Mouse (Mus musculus) midbrain, embryonic 10.5 days (tissue): ENCODE measurements around the gene 1700109H08Rik. TPM values are rescaled to one million over a fixed set of nuclear protein-coding genes. Genes with fewer than 3 reads are reported as not detected.

Experiments used
- DNase-seq: peaks from one replicate; pipeline ENCODE4 v3.0.0-alpha.2; 2017; ENCODE audit warnings: low spot score
- H3K27ac ChIP-seq: fragments of 300-500 bp; sonication (generic); replicated peaks from 2 replicates; pipeline ENCODE4 v1.5.1; 2016; ENCODE audit warnings: mild to moderate bottlenecking
- H3K27me3 ChIP-seq: fragments of 300-500 bp; sonication (generic); 2 replicates; pipeline ENCODE4 v1.6.1; 2016; ENCODE audit warnings: low read depth, mild to moderate bottlenecking; ENCODE audit not compliant: poor library complexity, severe bottlenecking
- H3K36me3 ChIP-seq: fragments of 300-500 bp; sonication (generic); 2 replicates; pipeline ENCODE4 v1.6.1; 2016; ENCODE audit warnings: mild to moderate bottlenecking, moderate library complexity
- H3K4me1 ChIP-seq: fragments of 300-500 bp; sonication (generic); 2 replicates; pipeline ENCODE4 v1.6.1; 2016
- H3K4me3 ChIP-seq: fragments of 300-500 bp; sonication (generic); 2 replicates; pipeline ENCODE4 v1.5.1; 2016; ENCODE audit warnings: mild to moderate bottlenecking, moderate library complexity
- H3K9me3 ChIP-seq: fragments of 300-500 bp; sonication (generic); replicated peaks from 2 replicates; pipeline ENCODE4 v1.6.1; 2016; ENCODE audit warnings: mild to moderate bottlenecking
- WGBS: fragments of 180-500 bp; shearing (Covaris S2); methylation state at CpG from one replicate; pipeline ENCODE4 v1.1.7; 2016; 5-methylcytosine and 5-hydroxymethylcytosine counted together
- polyA plus RNA-seq: library from polyadenylated mRNA; unstranded; fragments of >200 nt; fragmentation: Nextera tagmentation; extraction: Ambion mirVana; gene quantifications from 2 replicates; pipeline ENCODE4 v1.2.1, GENCODE M21; 2016

The 1700109H08Rik gene
- polyA plus RNA-seq, 1 experiment from 2014 or later, result 3.0 TPM

DNA sequence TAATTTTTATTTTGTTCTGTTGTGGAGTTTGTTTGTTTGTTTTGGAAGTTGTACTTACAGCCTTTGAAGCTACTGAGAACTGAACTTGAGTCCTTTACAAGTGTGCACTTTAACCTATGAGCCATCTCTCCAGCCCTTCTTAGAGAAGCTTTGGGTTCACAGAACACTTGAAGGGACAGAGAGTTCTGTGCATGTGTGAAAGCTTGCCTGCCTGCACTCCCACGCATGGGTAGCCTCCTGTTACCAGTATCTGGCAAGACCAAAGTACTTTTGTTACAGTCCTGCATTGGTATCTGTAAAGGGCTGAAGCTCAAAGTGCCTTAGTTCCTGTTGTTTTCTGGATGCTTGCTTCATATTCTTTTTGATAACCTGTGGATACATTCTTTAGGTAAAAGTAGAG is 25.1 kb upstream of the 1700109H08Rik start:
- Histone ChIP-seq H3K9me3 (no peaks in the 10 kb centered on the region; the same call in 1 of the 2 replicates), H3K27me3 (no peaks in the 10 kb centered on the region), H3K27ac (no peak overlapping the region), H3K36me3 (peaks cover 32% of the 10 kb centered on the region), H3K4me1 (peaks cover 19% of the 10 kb centered on the region), H3K4me3 (no peak overlapping the region)
- no peak for DNase-seq
- 94% methylated on average over 1 of the region's 1 CpGs for WGBS

DNA sequence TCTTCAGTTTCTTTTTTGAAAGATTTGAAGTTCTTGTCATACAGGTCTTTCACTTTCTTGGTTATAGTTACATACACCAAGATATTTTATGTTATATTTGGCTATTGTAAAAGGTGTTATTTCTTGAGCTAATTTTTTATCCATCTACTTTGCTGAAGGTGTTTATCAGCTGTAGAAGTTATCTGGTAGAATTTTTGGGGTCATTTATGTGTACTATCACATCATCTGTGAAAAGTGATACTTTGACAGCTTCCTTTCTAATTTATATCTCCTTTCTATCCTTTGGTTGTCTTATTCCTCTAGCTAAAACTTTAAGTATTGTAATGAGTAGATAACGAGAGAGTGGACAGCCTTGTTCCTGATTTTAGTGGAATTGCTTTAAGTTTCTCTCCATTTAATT is 19.9 kb upstream of the 1700109H08Rik start:
- Histone ChIP-seq H3K4me3 (no peak overlapping the region), H3K27me3 (no peaks in the 10 kb centered on the region), H3K27ac (no peak overlapping the region), H3K36me3 (peaks cover 46% of the 10 kb centered on the region), H3K4me1 (no peaks in the 10 kb centered on the region), H3K9me3 (no peaks in the 10 kb centered on the region; the same call in 1 of the 2 replicates)
- no peak for DNase-seq
- WGBS, result 90% methylated on average over 1 of the region's 1 CpGs

DNA sequence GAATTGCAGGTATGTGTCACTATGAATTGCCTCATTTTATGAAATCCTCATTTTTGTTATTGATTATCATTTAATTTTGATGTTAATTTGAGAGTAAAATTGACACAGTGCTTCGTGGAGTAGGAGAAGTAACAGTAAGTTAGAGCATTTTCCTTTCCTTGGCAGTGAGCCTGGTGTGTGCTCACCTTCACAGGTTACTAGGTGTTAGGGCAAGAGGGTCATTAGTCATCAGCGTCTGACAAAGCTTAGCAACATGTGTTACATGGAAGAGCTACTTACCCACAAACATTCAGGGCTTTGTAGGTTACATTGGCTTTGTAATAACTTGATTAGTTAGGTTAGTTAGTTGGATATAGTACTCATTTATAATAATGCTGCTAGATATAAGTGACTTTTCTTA is 17.2 kb upstream of the 1700109H08Rik start:
- H3K9me3 ChIP-seq, result no peaks in the 10 kb centered on the region; the same call in 1 of the 2 replicates
- no peak overlapping the region for H3K4me3 ChIP-seq
- no peak for DNase-seq
- peaks cover 54% of the 10 kb centered on the region for H3K36me3 ChIP-seq
- H3K27me3 ChIP-seq, result no peaks in the 10 kb centered on the region
- WGBS, result 94% methylated on average over 2 of the region's 2 CpGs
- H3K27ac ChIP-seq, result no peak overlapping the region
- no peaks in the 10 kb centered on the region for H3K4me1 ChIP-seq

DNA sequence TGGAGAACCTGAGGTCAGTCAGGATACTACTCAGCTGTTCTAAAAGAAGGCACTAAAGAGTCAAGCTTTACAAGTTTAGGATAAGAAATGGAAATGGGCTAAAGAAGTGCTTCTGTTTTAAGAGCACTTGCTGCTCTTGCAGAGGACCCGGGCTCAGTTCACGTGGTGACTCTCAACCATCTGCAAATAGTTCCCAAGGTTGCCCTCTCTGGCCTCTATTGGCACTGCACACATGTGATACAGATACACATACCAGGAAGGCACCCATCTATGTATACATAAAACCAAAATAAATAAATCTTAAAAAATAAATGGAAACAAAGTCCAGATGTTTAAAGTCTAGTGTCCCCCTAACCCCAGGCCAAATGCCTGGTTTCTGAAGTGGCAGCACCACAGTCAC is 3.5 kb downstream of the 1700109H08Rik start:
- Histone ChIP-seq H3K27ac (no peak overlapping the region), H3K4me1 (no peaks in the 10 kb centered on the region), H3K36me3 (peaks cover 100% of the 10 kb centered on the region), H3K27me3 (no peaks in the 10 kb centered on the region), H3K9me3 (peaks cover 6% of the 10 kb centered on the region), H3K4me3 (no peak overlapping the region)
- WGBS, result 94% methylated on average over 2 of the region's 2 CpGs
- DNase-seq, result no peak

DNA sequence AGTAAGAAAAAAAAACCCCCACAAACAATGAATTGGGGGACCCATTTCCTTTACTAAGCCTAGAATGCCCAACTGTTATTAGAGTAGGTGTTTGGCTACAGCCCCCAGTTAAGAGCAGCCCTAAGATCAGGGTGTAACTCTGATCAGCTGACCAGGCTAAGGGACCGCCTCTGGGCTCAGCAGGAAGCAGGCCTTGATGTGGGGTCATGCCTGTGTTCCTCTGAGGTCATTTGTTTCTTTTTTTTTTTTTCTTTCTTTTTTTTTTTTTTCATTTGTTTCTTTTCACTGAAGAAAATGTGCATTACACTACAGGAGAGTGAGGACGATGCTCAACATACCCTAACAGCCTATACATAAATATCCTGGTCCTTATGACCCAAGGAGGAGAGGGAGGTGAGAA is 6.6 kb downstream of the 1700109H08Rik start:
- no peak overlapping the region for H3K27ac ChIP-seq
- DNase-seq, result no peak
- H3K9me3 ChIP-seq, result peaks cover 6% of the 10 kb centered on the region
- 97% methylated on average over 2 of the region's 2 CpGs for WGBS
- no peak overlapping the region for H3K4me3 ChIP-seq
- H3K27me3 ChIP-seq, result no peaks in the 10 kb centered on the region
- H3K36me3 ChIP-seq, result peaks cover 100% of the 10 kb centered on the region
- H3K4me1 ChIP-seq, result no peaks in the 10 kb centered on the region

DNA sequence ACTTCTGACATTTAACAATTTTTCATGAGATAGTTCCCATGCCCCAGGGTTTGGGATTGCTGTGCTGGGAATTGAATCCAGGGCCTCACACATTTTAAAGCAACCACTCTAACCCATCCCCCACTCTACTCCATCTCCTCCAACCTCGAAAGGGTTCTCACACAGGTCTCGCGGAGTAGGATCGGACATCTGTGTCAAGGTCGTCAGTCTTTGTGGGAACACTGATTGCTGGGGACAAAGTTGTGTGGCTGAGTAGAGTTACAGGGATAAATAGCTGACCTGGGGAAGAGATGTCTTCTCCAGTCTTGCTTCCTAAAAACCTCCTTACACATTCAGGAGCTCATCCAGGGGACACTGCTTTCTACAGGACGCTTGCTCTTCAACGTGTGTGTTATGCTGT is 7.7 kb downstream of the 1700109H08Rik start:
- no peak for DNase-seq
- no peak overlapping the region for H3K4me3 ChIP-seq
- no peaks in the 10 kb centered on the region for H3K4me1 ChIP-seq
- no peaks in the 10 kb centered on the region for H3K27me3 ChIP-seq
- no peak overlapping the region for H3K27ac ChIP-seq
- peaks cover 6% of the 10 kb centered on the region for H3K9me3 ChIP-seq
- peaks cover 100% of the 10 kb centered on the region for H3K36me3 ChIP-seq
- WGBS, result 90% methylated on average over 7 of the region's 7 CpGs

DNA sequence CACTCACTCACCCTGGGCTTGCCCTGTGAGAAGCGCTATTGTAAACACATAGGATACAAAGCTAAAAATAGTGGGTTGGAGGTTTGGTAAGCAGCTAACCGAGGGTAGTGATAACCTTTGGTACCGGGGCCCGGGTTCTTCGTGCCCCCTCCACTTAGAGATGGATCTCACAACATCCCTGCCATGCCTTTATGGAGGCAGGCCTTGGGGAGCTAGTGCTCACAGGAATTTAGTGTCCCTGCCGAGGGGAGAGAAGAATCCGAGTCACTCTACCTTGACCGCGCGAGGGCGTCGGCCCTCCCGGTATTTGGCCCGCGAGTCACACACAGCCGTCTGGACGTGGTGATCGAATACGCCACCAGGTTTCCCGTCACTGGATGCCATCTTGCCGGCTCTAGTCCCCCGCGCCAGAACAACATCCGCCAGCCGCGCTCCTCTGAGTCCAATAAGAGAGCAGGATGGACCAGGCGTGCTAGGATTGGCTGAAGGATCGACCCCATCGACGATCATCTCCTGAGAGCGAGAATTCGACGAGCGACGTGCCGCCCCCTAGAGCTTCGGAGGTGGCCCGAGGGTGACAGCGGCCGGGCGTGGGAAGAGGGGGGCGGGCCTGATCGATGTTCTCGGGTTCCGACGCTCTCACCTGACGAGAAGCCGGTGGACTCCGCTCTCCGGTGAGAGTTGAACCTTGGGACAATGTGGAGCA is 24.5 kb downstream of the 1700109H08Rik start, which contains the start of gene Pex1:
Pex1 (plus strand) TSS at position 374 of the 706 bp plus-strand sequence.
- H3K27ac ChIP-seq, result peak within 1 kb of the TSS; percentile 84
- no peaks in the 10 kb centered on the region for H3K9me3 ChIP-seq
- peak within 1 kb of the TSS; percentile 87 for H3K4me3 ChIP-seq
- H3K4me1 ChIP-seq, result peaks cover 18% of the 10 kb centered on the region
- H3K36me3 ChIP-seq, result peaks cover 20% of the 10 kb centered on the region
- no peaks in the 10 kb centered on the region for H3K27me3 ChIP-seq
- peak; percentile 95 for DNase-seq
- WGBS, result under 1% methylated on average over 50 of the region's 50 CpGs

DNA sequence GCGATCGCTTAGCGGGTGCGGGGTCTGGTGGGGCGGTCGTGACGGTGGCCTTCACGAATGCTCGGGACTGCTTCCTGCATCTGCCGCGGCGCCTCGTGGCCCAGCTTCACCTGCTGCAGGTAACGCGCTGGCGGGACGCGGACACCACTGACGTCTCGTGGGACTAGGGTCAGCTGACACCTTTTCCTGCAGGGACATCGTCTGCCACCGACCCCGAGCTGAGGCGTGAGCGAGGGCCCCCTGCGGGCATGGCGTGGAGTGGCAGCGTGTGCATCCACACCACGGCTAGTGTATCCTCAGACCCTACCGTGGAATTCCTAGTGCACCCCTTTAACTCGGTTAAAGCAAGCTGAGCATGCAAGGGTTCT is 25.0 kb downstream of the 1700109H08Rik start, which contains the start of gene Rbm48:
Rbm48 (minus strand) TSS at position 187 of the 368 bp plus-strand sequence.
- Histone ChIP-seq H3K27me3 (no peaks in the 10 kb centered on the region), H3K36me3 (peaks cover 14% of the 10 kb centered on the region), H3K27ac (peak within 1 kb of the TSS; percentile 84), H3K4me3 (peak within 1 kb of the TSS; percentile 87), H3K4me1 (peaks cover 18% of the 10 kb centered on the region), H3K9me3 (no peaks in the 10 kb centered on the region)
- under 1% methylated on average over 31 of the region's 31 CpGs for WGBS
- DNase-seq, result peak; percentile 72

DNA sequence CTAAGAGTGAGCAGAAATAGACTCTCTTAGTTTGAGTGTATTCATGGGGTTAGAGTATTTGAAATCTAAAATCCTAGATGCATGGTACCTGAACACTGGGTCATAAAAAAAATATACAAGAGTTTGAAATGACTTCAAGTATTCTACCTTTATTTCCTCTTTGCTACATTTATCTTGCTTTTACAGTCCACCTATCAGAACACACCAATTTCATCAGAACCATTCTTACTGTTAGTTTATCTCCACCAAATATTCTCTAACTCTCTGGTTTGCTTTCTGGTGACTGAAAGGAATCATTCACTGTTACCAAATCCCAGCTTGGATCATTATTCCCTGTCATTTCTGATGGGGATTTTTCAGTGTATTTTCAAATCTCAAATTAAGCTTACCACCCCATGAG is 25.8 kb downstream of the 1700109H08Rik start:
- H3K4me3 ChIP-seq, result peak overlapping the region; percentile 87
- no peak for DNase-seq
- no peaks in the 10 kb centered on the region for H3K27me3 ChIP-seq
- H3K27ac ChIP-seq, result no peak overlapping the region
- H3K36me3 ChIP-seq, result 0 out of 2 replicates have a peak, but pooled peaks cover 6% of the 10 kb centered on the region
- H3K4me1 ChIP-seq, result peaks cover 18% of the 10 kb centered on the region
- no peaks in the 10 kb centered on the region for H3K9me3 ChIP-seq

DNA sequence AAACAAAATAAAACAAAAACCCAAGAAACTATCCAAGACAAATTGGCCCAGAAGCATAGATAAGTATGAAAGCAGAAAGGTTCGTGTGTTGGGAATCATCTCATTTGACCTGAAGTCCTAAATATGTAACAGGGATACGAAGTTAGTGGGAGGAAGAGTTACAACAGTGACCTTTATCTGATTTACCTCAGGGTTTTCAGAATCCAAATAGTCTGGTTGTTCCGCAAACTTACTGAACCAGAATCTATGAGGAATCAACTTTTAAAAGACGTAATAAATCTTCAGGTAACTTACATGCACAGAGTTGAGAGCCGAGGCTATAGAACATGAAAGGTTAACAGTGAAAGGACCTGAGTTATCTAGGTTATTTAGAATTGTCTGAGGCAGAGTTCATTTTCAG is 27.4 kb downstream of the 1700109H08Rik start:
- no peak overlapping the region for H3K4me3 ChIP-seq
- 91% methylated on average over 5 of the region's 5 CpGs for WGBS
- H3K27ac ChIP-seq, result no peak overlapping the region
- H3K36me3 ChIP-seq, result no peaks in the 10 kb centered on the region
- H3K4me1 ChIP-seq, result peaks cover 18% of the 10 kb centered on the region
- no peaks in the 10 kb centered on the region for H3K27me3 ChIP-seq
- no peaks in the 10 kb centered on the region for H3K9me3 ChIP-seq
- no peak for DNase-seq

DNA sequence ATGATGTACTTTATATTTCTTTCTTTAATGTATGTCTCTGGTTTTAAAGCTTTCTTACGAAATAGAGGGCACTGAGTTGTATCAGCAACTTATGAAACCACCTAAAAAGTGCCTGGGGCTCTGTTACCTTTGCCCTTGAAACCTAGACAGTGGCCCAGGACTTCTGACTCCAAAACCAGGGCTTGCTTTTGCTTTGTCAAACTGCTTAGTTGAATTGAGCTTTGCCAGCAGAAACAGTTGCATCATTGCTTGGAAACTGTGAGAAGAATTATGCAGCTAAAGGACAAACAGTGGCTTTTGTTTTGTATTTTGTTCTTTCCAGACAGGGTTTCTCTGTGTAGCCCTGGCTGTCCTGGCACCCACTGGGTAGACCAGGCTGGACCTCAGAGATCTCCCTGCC is 28.9 kb downstream of the 1700109H08Rik start:
- no peak overlapping the region for H3K4me3 ChIP-seq
- no peaks in the 10 kb centered on the region for H3K9me3 ChIP-seq

DNA sequence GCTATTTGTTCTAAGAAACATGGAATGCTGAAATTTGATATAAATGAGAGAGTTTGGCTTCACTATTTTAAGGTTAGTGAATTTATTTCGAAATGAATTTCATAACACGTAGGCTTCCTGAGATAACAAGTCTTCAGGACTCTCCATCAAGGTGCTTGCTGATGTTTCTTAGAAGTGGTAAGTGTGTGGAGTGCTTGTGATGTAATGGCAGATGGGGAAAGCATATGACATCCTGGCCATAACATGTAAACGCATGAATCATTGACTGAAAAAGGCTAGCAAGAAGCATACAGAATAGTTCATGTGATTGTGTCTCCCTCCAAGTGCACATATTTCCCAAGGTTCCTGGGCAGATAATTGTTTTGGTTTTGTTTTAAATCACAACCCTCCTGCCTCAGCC is 29.4 kb downstream of the 1700109H08Rik start:
- Histone ChIP-seq H3K27me3 (no peaks in the 10 kb centered on the region), H3K36me3 (peaks cover 9% of the 10 kb centered on the region), H3K9me3 (no peaks in the 10 kb centered on the region), H3K4me3 (no peak overlapping the region), H3K4me1 (peaks cover 7% of the 10 kb centered on the region), H3K27ac (no peak overlapping the region)
- WGBS, result 87% methylated on average over 3 of the region's 3 CpGs
- DNase-seq, result no peak

More for the DNA sequence above, 28.9 kb downstream of the 1700109H08Rik start:
- H3K4me1 ChIP-seq, result peaks cover 10% of the 10 kb centered on the region
- WGBS, result 78% methylated on average over 1 of the region's 1 CpGs
- H3K27me3 ChIP-seq, result no peaks in the 10 kb centered on the region
- H3K36me3 ChIP-seq, result peaks cover 4% of the 10 kb centered on the region
- DNase-seq, result no peak
- H3K27ac ChIP-seq, result no peak overlapping the region

DNA sequence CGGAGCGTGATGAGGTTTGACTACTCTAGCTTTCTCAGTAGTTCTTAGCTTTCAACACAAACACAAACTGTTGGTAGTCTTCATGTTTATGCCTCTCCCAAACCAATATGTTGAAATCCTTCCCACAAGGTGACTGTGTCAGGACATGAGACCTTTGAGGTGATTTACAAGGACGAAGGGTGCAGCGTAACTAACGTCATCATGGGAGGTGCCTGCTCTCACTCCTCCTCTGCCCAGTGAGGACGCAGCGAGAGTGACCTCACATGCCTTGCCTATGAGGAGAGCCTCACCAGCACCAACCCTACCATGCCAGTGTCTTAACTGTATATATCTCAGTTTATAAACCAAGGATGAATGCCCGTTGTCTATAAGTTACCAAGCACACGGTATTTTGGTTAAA is 35.7 kb downstream of the 1700109H08Rik start:
- no peak overlapping the region for H3K27ac ChIP-seq
- H3K4me1 ChIP-seq, result no peaks in the 10 kb centered on the region
- no peaks in the 10 kb centered on the region for H3K27me3 ChIP-seq
- H3K9me3 ChIP-seq, result no peaks in the 10 kb centered on the region; the same call in 1 of the 2 replicates
- DNase-seq, result no peak
- H3K36me3 ChIP-seq, result peaks cover 54% of the 10 kb centered on the region
- WGBS, result 97% methylated on average over 9 of the region's 9 CpGs
- H3K4me3 ChIP-seq, result no peak overlapping the region
